Mouse (Mus musculus) mouse trophoblast stem cell (cell line): ENCODE measurements around the gene Col24a1.
"Not testable (repeated sequence)": the region's sequence is repeated elsewhere in the genome, so short reads cannot be mapped to it uniquely, and the experiment has no call there.

ENCODE experiments used
- in situ Hi-C, 2 experiments: fragments of 300-500 bp; cut with MseI, MboI; formaldehyde crosslinking; loops; 2 replicates in 1 of 2; 3 replicates in 1 of 2; pipeline ENCODE4 v1.15.1; 2025

Gene Col24a1

DNA sequence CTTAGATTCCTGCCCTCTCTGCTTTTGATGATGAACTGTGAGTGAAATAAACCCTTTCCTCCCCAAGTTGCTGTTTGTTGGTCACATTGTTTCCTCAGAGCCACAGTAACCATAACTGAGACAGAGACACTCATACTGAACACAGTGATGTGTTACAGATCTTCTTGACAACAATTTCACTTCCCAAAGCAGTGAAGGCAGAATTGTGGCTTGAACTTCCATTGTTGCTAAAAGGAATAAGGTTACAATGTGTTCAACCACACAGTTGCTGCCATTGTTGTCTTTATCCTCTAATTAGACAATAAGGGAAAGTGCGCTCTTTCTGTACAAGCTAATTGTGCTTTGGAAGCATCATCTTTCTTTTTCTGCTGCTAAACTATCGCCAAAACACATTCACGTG lies 61.7 kb downstream of the Col24a1 start:
- in situ Hi-C loops = no loop called here

DNA sequence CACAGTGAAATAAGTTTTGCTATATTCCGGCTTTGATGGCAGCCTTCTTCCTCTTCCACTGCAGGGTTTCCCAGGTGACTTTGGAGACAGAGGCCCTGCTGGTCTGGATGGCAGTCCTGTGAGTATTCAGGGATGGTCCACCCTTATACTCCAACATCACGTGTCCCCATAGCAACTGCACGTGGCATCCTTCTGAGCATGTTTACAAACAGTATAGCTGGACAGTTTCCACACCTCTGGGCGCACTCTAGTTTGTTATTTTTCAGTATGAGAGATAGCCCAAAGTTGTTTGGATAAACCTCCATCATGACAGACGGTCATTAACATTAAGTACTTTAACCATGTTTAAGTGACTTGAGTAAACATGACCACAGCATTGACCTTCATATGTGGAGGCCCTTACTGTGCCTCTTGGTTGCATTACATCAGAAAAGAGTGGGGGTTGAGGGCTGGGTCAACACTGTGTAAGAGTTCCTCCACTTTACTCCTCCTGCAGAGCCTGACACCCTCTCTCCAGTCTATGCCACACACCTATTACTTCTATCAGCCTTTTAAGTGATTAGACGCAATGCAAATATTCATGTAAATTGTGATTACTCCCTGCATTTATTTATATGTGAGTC lies 64.7 kb downstream of the Col24a1 start:
- in situ Hi-C loops = no loop called here

DNA sequence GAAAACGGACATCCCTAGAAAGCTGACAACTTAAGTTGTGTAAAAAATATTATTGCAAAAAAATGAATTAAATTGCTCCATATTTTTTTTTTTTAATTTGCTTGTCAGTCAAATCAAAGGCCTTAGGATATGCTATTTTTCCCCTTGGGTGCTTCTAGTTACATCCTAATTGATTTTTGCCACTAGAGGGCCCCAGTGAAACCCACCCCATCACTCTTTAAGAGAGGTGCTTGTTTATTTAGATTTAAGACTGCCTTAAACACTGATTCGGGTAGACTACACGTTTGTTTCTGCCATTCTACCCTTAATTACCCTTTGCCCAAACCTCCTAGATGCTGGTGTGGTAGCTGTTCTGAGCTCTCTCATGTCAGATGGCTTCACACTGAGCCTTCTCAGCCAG lies 73.0 kb downstream of the Col24a1 start:
- in situ Hi-C loops = no loop called here

DNA sequence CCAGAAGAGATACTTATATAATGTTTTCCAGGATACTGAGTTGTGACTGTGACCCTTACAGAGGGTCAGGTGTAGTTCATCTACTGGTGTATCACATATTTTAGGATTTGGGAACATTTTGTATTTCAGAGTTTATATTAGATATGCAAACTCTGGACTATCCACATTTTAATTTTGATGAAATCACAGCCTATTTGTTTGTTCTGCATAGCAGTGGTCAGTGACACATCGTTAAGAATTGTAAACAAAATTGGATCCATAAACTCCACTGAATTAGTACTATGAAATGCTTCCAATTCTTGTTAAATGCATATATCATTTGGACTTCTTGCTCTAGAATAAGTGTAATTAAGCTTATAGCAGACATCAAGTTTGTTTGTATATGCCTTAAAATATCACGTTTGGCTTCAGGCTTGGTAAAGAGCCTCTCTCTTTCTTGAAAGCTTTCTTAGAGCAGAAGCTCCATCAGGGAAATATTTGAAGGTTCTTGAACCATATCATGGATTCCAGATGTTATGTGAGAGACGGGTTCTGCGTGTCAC lies 75.0 kb downstream of the Col24a1 start:
- in situ Hi-C loops = no loop called here

DNA sequence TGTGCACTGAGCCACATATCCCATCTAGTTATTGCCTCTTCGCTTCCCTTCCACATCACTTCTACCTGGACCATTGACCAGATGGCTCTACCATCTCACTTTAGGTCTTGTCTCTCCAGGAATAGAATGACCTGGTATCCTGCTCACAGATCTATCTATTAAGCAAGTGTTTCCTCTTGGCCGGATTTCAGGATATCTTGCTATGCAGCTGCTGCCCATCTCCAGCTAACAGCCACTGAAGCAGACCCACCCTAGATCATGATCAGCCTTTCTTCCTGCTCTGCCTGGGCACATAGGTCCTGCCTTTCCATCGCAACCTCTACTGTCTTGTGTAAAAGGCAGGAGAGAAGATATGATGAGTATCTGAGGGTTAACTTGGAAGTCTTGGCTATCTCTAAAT lies 84.0 kb downstream of the Col24a1 start:
- in situ Hi-C loops = no loop called here

DNA sequence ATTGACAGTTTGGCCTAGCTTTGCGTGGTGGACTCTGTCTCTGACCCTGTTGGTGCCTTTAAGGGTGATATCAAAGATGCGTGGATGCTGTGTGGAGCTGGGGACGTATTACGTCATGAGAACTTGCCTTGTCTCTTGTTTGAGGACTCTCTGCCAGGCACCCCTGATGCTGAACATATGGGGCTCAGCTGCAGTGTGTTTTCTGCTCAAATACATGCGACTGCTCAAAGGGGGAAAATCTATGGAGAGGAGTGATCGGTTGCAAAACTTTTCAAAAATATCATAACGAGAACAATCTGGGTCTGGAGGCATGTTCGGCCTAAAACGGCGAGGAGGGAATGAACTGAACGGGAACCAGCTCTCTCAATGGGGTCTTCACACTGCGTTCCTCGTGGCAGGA lies 90.8 kb downstream of the Col24a1 start:
- in situ Hi-C loops = no loop called here

DNA sequence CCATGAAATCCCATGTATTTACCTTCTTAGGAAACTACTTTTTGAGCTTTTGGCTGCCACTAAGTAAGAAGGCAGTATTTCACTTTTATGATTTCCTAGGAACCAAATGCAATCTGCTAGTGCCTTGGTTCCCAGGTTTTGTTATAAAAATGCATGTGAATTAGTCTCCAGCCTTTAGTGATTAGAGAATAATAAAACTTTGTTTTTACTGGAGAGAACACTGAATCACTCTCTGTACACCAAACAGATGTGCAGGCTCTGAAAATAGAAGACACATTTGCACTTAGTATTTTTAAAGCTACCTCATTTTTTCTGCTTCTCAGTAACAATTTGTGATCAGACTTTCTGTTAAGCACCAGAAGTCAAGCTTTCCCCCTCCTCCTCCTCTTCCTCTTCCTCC lies 94.2 kb downstream of the Col24a1 start:
- in situ Hi-C loops = no loop called here

DNA sequence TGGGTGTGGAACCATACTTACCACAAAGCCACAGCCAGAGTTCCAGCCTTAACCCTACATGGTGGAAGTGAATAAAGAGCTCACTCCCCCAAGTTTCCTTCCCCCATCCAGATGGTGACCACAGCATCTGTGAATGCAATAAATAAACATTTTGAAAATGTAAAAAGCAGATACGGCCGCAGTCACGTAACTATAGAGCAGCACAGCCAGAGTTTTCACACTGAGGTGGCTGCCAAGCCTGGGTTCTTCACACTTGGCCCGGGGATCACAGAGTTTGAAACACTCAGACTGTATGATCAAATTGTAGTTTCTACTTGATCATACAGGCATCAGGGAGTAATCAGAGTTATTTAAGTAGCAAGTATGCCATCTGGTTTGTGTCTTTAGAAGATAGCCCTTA lies 98.4 kb downstream of the Col24a1 start:
- in situ Hi-C loops = no loop called here

DNA sequence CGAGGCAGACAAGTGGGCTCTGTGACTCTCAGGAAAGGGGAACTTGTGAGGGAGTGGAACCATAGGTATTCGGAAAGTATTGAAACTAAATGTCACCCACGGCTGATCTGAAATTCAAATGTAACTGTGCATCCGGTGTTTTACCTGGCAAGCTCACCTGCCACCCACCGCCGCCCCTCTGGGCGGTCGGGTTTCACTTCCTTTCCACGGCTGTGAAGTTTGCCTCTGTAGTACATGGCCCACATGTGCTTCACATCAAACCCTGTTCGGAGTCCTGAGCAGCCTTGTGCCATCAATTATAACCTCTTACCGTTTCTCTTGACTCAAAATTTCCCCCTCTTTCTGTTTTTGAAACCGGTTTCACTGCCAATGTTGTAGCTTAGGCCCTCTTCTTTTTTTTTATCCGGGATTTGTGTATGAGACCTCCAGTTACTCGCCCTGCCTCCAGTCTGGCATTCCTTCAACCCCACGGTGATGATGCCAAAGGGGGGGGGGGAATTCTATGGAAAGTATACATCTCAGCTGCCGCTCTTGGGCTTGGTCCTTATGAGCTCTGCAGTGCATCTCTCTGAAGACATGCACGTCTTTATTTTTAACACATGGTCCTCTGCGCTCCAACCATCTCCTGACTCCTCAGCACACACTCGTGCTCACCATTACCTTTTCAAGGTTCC lies 99.9 kb downstream of the Col24a1 start:
- in situ Hi-C loops = no loop called here

DNA sequence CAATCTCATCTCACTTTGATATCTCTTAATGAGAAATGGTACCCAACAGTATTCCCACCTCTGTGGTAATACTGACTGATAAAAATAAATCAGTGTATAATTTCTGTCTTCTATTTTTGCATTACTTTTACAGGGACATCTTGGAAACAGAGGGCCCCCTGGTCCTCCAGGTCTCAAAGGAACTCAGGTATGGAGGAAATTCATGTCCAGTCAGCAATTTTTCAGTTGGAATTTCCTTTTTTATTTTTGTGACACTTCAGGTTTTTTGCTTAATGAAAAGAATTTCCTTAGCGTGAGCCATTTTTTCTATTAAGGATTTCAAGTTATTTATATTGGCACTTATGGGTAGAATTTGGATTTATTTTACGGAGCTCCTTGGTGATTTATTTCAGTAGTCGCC lies 106.9 kb downstream of the Col24a1 start:
- in situ Hi-C loops = no loop called here

DNA sequence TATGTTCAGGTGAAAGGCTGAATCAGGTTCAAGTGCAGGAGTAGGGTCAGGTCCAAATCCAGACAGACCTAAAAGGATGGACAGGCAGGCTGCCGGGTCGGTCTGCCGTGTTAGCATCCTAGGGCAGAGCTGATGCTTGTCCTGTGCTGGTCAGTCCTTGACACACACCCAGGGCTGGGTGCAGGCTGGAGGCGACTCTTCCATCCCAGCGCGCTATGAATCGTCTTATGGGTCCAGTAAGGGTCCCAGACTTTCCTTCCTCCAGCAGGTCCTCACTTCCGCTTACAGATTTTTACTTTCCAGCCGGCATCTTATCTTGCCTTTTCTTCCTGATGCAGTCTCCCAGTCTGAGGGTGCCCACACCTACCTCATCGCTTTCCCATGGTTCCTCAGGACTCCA lies 110.0 kb downstream of the Col24a1 start:
- in situ Hi-C loops = loop anchor here (25.0 kb wide), 1 partner anchor 510 kb away; the partner anchor contains the start of gene Bcl10 (in 2 of the 2)

DNA sequence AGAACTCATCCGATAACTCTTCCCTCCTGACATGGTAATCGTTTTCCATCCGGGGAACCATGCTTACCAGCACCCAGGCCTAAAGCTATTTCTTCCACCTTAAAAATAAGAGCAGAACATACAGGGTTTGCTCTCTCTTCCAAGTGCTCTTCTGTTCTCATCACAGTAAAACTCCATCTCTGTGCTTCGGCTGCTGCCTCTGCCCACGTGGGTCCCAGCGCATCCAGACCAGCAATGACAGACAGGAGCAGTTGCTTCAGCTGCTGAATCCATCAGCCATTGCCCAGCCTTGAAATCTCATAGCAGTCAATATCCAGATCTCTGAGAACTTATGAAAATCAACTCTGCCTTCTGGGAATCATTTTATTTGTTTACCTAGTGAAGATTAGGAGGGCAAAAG lies 110.7 kb downstream of the Col24a1 start:
- in situ Hi-C loops = loop anchor here (25.0 kb wide), 1 partner anchor 509 kb away; the partner anchor contains the start of gene Bcl10 (in 2 of the 2)

DNA sequence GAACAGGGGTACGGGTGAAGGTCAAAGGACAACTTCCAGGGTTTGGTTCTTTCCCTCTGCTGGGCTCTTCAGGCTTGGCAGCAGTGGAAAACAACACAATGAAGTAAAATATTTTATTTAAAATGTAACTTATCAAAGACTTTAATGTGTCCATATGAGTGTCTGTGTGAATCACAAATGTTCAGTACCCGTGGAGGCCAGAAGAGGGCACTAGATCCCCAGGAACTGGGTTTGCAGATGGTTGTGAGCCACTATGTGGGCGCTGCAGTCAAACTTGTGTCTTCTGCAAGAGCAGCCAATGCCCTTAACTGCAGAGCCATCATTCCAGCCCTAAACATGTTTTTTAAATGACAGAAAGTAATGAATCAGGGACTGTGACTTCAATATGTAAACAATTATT lies 115.8 kb downstream of the Col24a1 start:
- in situ Hi-C loops = loop anchor here (25.0 kb wide), 1 partner anchor 504 kb away; the partner anchor contains the start of gene Bcl10 (in 2 of the 2)

DNA sequence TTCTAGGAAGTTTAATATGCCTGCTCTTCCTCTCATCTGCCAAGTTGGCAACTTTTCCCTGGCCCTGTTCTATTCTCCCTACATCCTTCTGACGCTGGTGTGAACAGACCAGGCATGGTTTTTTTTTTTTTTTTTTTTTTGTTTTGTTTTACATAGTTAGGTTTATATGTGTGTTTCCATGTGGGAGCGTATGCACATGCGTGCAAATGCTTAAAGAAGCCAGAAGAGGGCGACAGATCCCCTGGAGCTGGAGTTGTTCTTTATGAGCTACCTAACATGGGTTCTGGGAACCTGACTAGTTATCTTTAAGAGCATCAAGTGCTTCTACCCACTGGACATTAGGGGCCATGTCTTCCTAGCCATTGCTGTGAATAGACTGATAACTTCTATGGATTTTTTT lies 119.9 kb downstream of the Col24a1 start:
- in situ Hi-C loops = loop anchor here (25.0 kb wide), 1 partner anchor 500 kb away; the partner anchor contains the start of gene Bcl10 (in 2 of the 2)

DNA sequence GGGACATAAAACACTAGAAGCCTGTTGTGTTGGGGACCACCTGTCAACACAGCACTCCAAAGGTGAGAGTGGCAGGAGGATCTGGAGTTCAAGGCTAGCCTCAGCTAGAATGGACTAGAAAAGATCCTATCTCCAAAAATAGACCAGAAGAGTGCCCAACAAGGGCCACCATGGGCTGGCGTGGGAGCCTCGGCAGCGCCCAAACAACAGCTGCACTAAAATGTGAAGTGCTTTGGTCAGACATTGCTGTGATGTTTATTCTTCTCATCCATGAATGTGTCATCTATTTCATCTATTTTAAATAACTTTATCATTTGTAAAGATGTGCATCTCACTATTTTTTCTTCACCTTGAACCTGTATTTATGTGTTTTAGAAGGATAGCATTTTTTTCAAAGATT lies 122.1 kb downstream of the Col24a1 start:
- in situ Hi-C loops = loop anchor here (25.0 kb wide), 1 partner anchor 498 kb away; the partner anchor contains the start of gene Bcl10 (in 2 of the 2)

DNA sequence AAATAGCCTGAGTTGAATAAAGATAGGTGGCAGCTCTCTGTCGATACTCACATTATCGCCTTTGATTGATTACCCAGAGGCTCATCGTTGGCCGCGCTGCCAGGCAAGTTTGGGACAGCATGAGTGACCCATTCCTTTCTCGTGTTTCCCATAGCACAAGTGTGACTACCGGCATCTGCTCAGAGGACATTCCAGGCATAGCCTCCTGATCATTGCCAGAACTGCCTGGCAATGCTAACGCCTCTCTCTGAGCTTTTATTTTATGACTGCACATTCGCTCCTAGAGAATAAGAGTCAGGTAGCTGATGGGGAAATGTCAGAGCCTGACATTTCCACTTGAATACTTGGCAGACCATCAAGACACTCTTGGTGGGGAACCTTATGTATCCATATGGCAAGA lies 125.5 kb downstream of the Col24a1 start:
- in situ Hi-C loops = loop anchor here (25.0 kb wide), 1 partner anchor 494 kb away; the partner anchor contains the start of gene Bcl10 (in 2 of the 2)

DNA sequence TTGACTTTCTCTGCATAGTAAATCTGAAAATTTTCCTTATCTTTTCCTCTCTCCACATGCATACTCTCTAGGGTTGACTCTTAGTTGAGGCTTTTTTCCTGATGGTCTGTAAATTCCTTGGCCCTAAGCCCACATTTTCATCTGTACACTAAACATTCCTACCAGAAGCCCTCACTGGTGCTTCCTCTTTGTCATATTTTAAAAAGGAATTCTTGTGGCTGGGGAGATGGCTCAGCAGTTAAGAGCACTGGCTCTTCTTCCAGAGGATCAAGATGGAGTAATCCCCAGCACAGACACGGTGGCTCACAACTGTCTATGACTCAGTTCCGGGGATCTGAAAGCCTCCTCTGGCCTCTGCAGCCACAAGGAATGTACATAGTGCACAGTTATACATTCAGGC lies 128.1 kb downstream of the Col24a1 start:
- in situ Hi-C loops = loop anchor here (25.0 kb wide), 1 partner anchor 492 kb away; the partner anchor contains the start of gene Bcl10 (in 2 of the 2)

DNA sequence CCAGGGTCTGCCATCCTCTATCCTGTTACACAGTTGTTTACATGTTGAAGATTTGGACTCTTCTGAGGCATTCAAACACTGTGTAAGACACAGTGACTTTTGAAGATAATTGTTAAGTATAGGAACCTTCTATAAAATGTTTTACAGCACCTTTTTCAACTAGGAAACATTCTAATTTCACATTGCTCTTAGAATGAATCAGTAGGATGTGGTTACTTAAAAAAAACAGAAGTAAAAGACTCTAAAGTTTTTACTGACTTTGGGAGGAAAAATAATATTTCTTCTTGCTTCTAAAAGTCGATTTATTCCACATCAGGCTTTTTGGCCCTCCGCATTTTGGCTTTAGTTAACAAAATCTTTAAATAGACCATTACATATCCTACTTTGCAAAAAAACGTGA lies 129.8 kb downstream of the Col24a1 start:
- in situ Hi-C loops = loop anchor here (25.0 kb wide), 1 partner anchor 490 kb away; the partner anchor contains the start of gene Bcl10 (in 2 of the 2)

DNA sequence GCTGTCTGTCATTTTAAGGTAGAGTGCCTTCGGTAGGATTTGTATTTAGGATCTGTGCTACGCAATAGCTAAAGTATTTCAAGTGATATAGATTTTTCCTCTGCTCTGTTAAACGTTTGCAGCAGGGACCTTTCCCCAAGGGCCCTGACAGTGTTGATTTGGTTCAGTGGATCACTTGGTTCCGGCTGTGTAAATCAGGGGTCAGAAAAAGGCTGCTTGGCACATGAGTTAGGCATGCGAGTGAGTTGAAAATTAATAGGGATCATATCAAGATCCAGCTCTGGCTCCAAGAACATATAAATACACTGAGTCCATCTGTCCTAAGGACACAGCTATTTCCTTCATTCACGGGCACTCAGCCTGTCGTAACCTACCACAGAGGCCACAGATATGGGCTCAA lies 146.1 kb downstream of the Col24a1 start:
- in situ Hi-C loops = no loop called here

DNA sequence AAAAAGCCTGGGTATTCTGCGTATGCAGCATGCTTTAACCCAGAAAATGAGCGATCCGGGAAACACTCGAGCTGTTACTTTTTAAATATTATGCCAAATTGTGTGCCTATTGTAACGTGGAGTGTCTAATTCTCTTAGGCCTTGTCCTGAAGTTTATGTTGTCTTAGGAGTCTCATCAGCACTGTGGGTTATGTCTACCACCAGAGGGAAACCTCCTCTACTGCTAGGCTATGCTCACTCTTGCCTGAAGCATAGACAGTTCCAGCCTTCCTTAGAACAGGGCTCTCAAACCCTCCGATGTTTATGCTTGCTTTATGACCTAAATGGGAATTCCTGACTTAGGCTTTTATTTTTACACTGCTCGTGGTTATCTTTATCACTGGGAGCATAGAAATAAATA lies 146.8 kb downstream of the Col24a1 start:
- in situ Hi-C loops = no loop called here

DNA sequence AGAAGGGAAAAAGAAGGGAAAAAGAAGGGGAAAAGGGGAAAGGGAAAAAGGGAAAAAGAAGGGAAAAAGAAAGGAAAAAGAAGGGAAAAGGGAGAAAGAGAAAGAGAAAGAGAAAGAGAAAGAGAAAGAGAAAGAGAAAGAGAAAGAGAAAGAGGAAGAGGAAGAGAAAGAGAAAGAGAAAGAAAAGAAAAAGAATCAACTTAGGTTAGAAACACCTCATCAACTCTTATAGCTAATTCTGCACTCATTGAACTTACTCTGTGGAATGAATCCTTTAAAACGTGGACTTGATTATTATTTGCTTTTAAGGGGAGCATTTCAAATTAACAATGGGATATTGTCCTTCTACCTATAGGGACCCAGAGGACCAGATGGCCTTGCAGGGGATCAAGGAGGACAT lies 148.7 kb downstream of the Col24a1 start:
- in situ Hi-C loops = no loop called here

DNA sequence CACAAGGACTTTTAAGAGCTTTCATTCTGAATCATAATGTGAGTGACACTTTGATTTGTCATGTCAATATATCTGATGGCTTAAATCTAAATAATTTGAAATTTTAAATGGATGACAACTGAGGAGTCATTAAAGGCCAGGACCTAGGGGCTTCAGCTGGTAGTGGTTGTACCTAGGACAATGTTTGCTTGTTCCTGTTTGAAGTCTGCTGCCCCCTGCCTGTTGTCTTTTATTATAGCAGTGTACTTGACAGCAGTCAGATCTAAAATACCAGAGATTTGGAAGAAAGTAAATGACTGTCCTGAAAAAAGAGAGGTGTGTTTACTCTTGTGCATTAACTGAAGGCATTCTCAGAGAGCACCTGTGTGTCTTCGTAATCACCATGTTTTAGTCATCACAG lies 150.0 kb downstream of the Col24a1 start:
- in situ Hi-C loops = no loop called here

DNA sequence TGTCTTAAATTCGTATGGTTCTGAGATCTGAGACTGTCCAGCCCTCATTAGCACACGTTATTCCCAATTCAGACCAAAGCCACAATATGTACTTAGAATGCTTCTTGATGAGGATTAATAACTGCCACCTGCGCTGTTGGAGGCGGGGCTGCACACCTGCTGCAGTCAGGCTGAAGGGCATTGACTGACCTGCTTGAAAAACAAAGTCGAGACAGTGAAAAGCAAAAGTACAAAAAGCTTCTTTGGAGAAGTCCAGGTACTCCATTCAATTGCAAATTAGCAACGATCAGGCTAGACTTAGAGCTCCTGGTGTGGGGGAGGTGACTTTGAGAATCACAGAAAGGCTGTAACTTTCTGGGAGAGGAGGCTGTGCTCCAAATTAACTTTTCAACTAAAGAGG lies 150.9 kb downstream of the Col24a1 start:
- in situ Hi-C loops = not testable (repeated sequence)
